Mouse (Mus musculus) MEL (cell line): ENCODE results near the gene Gclc. TPM values are rescaled to one million over a fixed set of nuclear protein-coding genes. Genes with fewer than 3 reads are reported as not detected.
A peak's percentile ranks its signal among the peaks of the same experiment; 100 is the strongest.

ENCODE experiments used
- DNase-seq: peaks from one replicate; pipeline ENCODE4 v3.0.0; 2011; ENCODE audit warnings: low read depth, low spot score
- H3K27ac ChIP-seq: 2 replicates; pipeline ENCODE4 v1.5.1; 2012; ENCODE audit warnings: low read depth, mild to moderate bottlenecking, control low read depth, low read length, moderate library complexity; ENCODE audit not compliant: control insufficient read depth
- H3K27me3 ChIP-seq, 2 experiments: fragments of 150-350 bp in 1 of 2; sonication (generic) in 1 of 2; 2 replicates each; pipeline ENCODE4 v1.6.1; 2012; ENCODE audit warnings: low read length in 2 of 2, mild to moderate bottlenecking in 2 of 2, improper control_type of control experiment in 1 of 2, moderate library complexity in 1 of 2; ENCODE audit not compliant: insufficient read depth in 2 of 2, control insufficient read depth in 1 of 2
- H3K36me3 ChIP-seq, 2 experiments: 2 replicates each; pipeline ENCODE4 v1.6.1; 2012 to 2014; ENCODE audit warnings: low read length in 2 of 2, improper control_type of control experiment in 1 of 2, inconsistent platforms in 1 of 2, mild to moderate bottlenecking in 1 of 2; ENCODE audit not compliant: insufficient read depth in 2 of 2, control insufficient read depth in 1 of 2
- H3K4me1 ChIP-seq, 2 experiments: fragments of 150-350 bp in 1 of 2; sonication (generic) in 1 of 2; 2 replicates each; pipeline ENCODE4 v1.6.1; 2012; ENCODE audit warnings: low read length in 2 of 2, improper control_type of control experiment in 1 of 2, mild to moderate bottlenecking in 1 of 2; ENCODE audit not compliant: insufficient read depth in 2 of 2, control insufficient read depth in 1 of 2
- H3K4me3 ChIP-seq, 2 experiments: fragments of 150-350 bp in 1 of 2; sonication (generic) in 1 of 2; 2 replicates each; pipeline ENCODE4 v1.5.1; 2012; ENCODE audit warnings: low read depth in 2 of 2, low read length in 2 of 2, mild to moderate bottlenecking in 2 of 2, moderate library complexity in 2 of 2, control low read depth in 1 of 2, improper control_type of control experiment in 1 of 2; ENCODE audit not compliant: control insufficient read depth in 1 of 2, insufficient read depth in 1 of 2
- H3K79me2 ChIP-seq: 2 replicates; pipeline ENCODE4 v1.6.1; 2012; ENCODE audit warnings: mild to moderate bottlenecking, low read length, moderate library complexity; ENCODE audit not compliant: control insufficient read depth, poor library complexity, insufficient read depth
- H3K9ac ChIP-seq: 2 replicates; pipeline ENCODE4 v1.6.1; 2012; ENCODE audit warnings: low read depth, mild to moderate bottlenecking, control low read depth, low read length, moderate library complexity; ENCODE audit not compliant: control insufficient read depth, poor library complexity, severe bottlenecking
- H3K9me3 ChIP-seq: fragments of 150-350 bp; sonication (generic); replicated peaks from 2 replicates; pipeline ENCODE4 v1.6.1; 2012; ENCODE audit warnings: mild to moderate bottlenecking, low read length, improper control_type of control experiment, moderate library complexity; ENCODE audit not compliant: insufficient read depth
- EP300 ChIP-seq, 2 experiments: IDR thresholded peaks; 2 replicates each; pipeline ENCODE4 v1.6.1; 2011; ENCODE audit warnings: improper control_type of control experiment in 2 of 2, low read length in 2 of 2, low read depth in 1 of 2, mild to moderate bottlenecking in 1 of 2
- ETS1 ChIP-seq: IDR thresholded peaks from 2 replicates; pipeline ENCODE4 v1.6.1; 2012; ENCODE audit warnings: low read depth, mild to moderate bottlenecking, inconsistent platforms, low read length, improper control_type of control experiment, moderate library complexity
- GABPA ChIP-seq: IDR thresholded peaks from 2 replicates; pipeline ENCODE4 v1.6.1; 2012; ENCODE audit warnings: low read depth, mild to moderate bottlenecking, inconsistent platforms, low read length, improper control_type of control experiment, moderate library complexity
- JUND ChIP-seq: IDR thresholded peaks from 2 replicates; pipeline ENCODE4 v1.6.1; 2011; ENCODE audit warnings: low read depth, mild to moderate bottlenecking, improper control_type of control experiment, low read length
- KAT2A ChIP-seq: conservative IDR thresholded peaks from 2 replicates; pipeline ENCODE4 v1.6.1; 2012; ENCODE audit warnings: low read depth, low read length, improper control_type of control experiment, inconsistent platforms
- MAX ChIP-seq: IDR thresholded peaks from 2 replicates; pipeline ENCODE4 v1.6.1; 2011; ENCODE audit warnings: low read length, improper control_type of control experiment
- MAZ ChIP-seq: IDR thresholded peaks from 2 replicates; pipeline ENCODE4 v1.6.1; 2012; ENCODE audit warnings: low read depth, mild to moderate bottlenecking, inconsistent platforms, low read length, improper control_type of control experiment
- MXI1 ChIP-seq: IDR thresholded peaks from 2 replicates; pipeline ENCODE4 v1.6.1; 2011; ENCODE audit warnings: mild to moderate bottlenecking, low read depth, low read length, improper control_type of control experiment
- NRF1 ChIP-seq: IDR thresholded peaks from 2 replicates; pipeline ENCODE4 v1.6.1; 2014; ENCODE audit warnings: low read depth, mild to moderate bottlenecking, inconsistent platforms, low read length, improper control_type of control experiment, moderate library complexity; ENCODE audit not compliant: poor library complexity, insufficient read depth, severe bottlenecking
- POLR2AphosphoS2 ChIP-seq: IDR thresholded peaks from 2 replicates; pipeline ENCODE4 v1.6.1; 2011; ENCODE audit warnings: low read length, improper control_type of control experiment
- RCOR1 ChIP-seq: IDR thresholded peaks from 2 replicates; pipeline ENCODE4 v1.6.1; 2012; ENCODE audit warnings: low read depth, mild to moderate bottlenecking, inconsistent platforms, low read length, improper control_type of control experiment
- SMC3 ChIP-seq: IDR thresholded peaks from 2 replicates; pipeline ENCODE4 v1.6.1; 2011; ENCODE audit warnings: low read depth, low read length, improper control_type of control experiment
- TAL1 ChIP-seq: IDR thresholded peaks from 2 replicates; pipeline ENCODE4 v1.6.1; 2012; ENCODE audit warnings: mild to moderate bottlenecking, inconsistent platforms, low read length, moderate library complexity, mixed read lengths
- UBTF ChIP-seq: IDR thresholded peaks from 2 replicates; pipeline ENCODE4 v1.6.1; 2012; ENCODE audit warnings: low read depth, mild to moderate bottlenecking, inconsistent platforms, low read length, improper control_type of control experiment, moderate library complexity, borderline replicate concordance; ENCODE audit not compliant: insufficient read depth
- USF1 ChIP-seq: IDR thresholded peaks from 2 replicates; pipeline ENCODE4 v1.6.1; 2014; ENCODE audit warnings: low read depth, mild to moderate bottlenecking, inconsistent platforms, low read length, improper control_type of control experiment, moderate library complexity
- USF2 ChIP-seq, 2 experiments: IDR thresholded peaks; 2 replicates each; pipeline ENCODE4 v1.6.1; 2011 to 2012; ENCODE audit warnings: improper control_type of control experiment in 2 of 2, low read length in 2 of 2, borderline replicate concordance in 1 of 2, inconsistent platforms in 1 of 2, low read depth in 1 of 2, mild to moderate bottlenecking in 1 of 2; ENCODE audit not compliant: insufficient read depth in 1 of 2
- ZMIZ1 ChIP-seq: IDR thresholded peaks from 2 replicates; pipeline ENCODE4 v1.6.1; 2012; ENCODE audit warnings: low read depth, mild to moderate bottlenecking, inconsistent platforms, low read length, improper control_type of control experiment, moderate library complexity
- ZNF384 ChIP-seq: IDR thresholded peaks from 2 replicates; pipeline ENCODE4 v1.6.1; 2012; ENCODE audit warnings: low read depth, mild to moderate bottlenecking, inconsistent platforms, low read length, improper control_type of control experiment
- polyA plus RNA-seq, 2 experiments: library from polyadenylated mRNA; stranded (reverse) in 1 of 2; unstranded in 1 of 2; fragments of >175 nt in 1 of 2; fragments of >200 nt in 1 of 2; gene quantifications; 2 replicates each; pipeline versions ENCODE4 v1.2.1 to v1.2.4; 2012; ENCODE audit warnings: low replicate concordance in 2 of 2, low read depth in 1 of 2; ENCODE audit not compliant: insufficient read length in 2 of 2, insufficient read depth in 1 of 2, missing spikeins in 1 of 2
- total RNA-seq: library from RNA; depleted of rRNA; stranded (reverse); fragments of 300-350 nt; gene quantifications from 2 replicates; pipeline ENCODE4 v1.2.3, GENCODE M21; 2012

Gene Gclc
- total and polyA plus RNA-seq, 3 experiments: 22.6 to 84.8 (median 50.4) TPM

GRCm38 (mm10) chr9:77825380-77825961, 71.1 kb downstream of the Gclc start:
- H3K4me1 ChIP-seq: peaks cover 0 to 14% of the 10 kb centered on the region in 2 experiments; a peak in 2 of 4 replicates
- H3K9ac ChIP-seq: no peak overlapping the region
- no peaks in the 10 kb centered on the region for H3K27me3 ChIP-seq
- H3K79me2 ChIP-seq: no peaks in the 10 kb centered on the region
- TF ChIP-seq MXI1 (no peak), UBTF (no peak), JUND (no peak), USF2 (IDR thresholded peaks at IDR 0.05; ENCODE audit: borderline replicate concordance in 1 of 2, insufficient read depth in 1 of 2, low read depth in 1 of 2, low read length in 2 of 2) (no peak), MAX (no peak), ETS1 (no peak), RCOR1 (no peak), KAT2A (no peak), USF1 (no peak), ZMIZ1 (no peak), TAL1 (no peak), NRF1 (no peak), POLR2AphosphoS2 (no peak), EP300 (IDR thresholded peaks at IDR 0.05; ENCODE audit: low read depth in 1 of 2, low read length in 2 of 2) (no peak), MAZ (no peak), ZNF384 (no peak), GABPA (no peak), SMC3 (no peak)
- peak; percentile 32 for DNase-seq
- H3K36me3 ChIP-seq: peaks cover 0 to 7% of the 10 kb centered on the region in 2 experiments; a peak in 2 of 4 replicates
- H3K9me3 ChIP-seq: no peaks in the 10 kb centered on the region
- H3K27ac ChIP-seq: no peak overlapping the region
- H3K4me3 ChIP-seq: no peak overlapping the region

GRCm38 (mm10) chr9:77826237-77826636, 71.9 kb downstream of the Gclc start:
- Histone ChIP-seq H3K27me3 (no peaks in the 10 kb centered on the region), H3K9me3 (no peaks in the 10 kb centered on the region), H3K27ac (no peak overlapping the region), H3K4me1 (peaks cover 0 to 8% of the 10 kb centered on the region in 2 experiments; a peak in 2 of 4 replicates)
- no peak for TF ChIP-seq ETS1
- TF ChIP-seq, all 39 proteins: peak for 0
- H3K79me2 ChIP-seq: no peaks in the 10 kb centered on the region
- 0 out of 4 replicates have a peak, but pooled peaks cover 0 to under 1% of the 10 kb centered on the region in 2 experiments for H3K36me3 ChIP-seq
- H3K9ac ChIP-seq: no peak overlapping the region
- no peak overlapping the region for H3K4me3 ChIP-seq
- DNase-seq: no peak
